Mouse (Mus musculus) testis, adult 2 months (tissue): ENCODE results near the gene Dhh.

Experiments used
- CTCF ChIP-seq: fragments of 200-500 bp; IDR thresholded peaks from 2 replicates; pipeline ENCODE4 v1.5.1; 2012; ENCODE audit warnings: low read depth, mild to moderate bottlenecking, inconsistent platforms, low read length, moderate library complexity; ENCODE audit not compliant: control insufficient read depth, insufficient read depth, insufficient replicate concordance
- POLR2A ChIP-seq: fragments of 200-500 bp; IDR thresholded peaks from 2 replicates; pipeline ENCODE4 v1.6.1; 2012; ENCODE audit warnings: low read depth, mild to moderate bottlenecking, inconsistent platforms, low read length, moderate library complexity; ENCODE audit not compliant: control insufficient read depth

DNA sequence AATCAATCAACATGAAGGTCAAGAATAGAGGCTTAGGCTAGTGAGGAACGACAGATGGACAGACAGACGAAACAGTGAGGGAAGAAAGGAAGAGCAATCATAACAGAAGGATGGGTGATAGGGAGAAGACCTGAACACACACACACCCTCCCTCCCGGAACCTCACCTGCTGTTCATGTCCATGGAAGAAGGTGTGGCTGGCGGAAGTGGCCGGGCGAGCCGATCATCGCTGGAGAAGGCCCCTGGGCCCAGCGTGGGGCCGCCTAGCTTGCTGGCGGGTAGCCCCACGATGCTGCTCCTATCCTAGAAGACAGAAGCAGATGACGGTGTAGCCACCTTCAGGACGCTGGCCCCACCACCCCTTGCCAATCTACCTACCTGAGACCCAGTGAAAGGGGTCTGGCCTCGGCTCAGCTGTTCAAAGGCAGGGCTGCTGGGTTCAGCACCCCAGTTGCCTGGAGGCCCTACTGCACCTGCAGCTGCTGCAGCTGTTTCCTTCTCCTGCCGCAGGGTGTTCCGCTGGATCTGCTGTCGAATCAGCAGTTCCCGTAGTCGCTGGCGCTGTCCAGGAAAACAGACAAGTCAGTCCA is 47.0 kb downstream of the Dhh start:
- no peak for TF ChIP-seq CTCF
- TF ChIP-seq POLR2A = no peak
